Mouse (Mus musculus) embryonic facial prominence, embryonic 13.5 days (tissue): ENCODE measurements around the gene Cend1. TPM values are rescaled to one million over a fixed set of nuclear protein-coding genes. Genes with fewer than 3 reads are reported as not detected.

Source experiments
- ATAC-seq: fragments of 200-750 bp; cut with Nextera tagmentation; 2 replicates; pipeline ENCODE4 v1.8.0; 2017; ENCODE audit warnings: low read depth; ENCODE audit not compliant: insufficient number of reproducible peaks, insufficient read depth, low FRiP score, low TSS enrichment
- H3K27ac ChIP-seq: fragments of 300-500 bp; sonication (generic); 2 replicates; pipeline ENCODE4 v1.5.1; 2015; ENCODE audit warnings: moderate library complexity, mild to moderate bottlenecking, inconsistent platforms
- H3K27me3 ChIP-seq: fragments of 300-500 bp; sonication (generic); 2 replicates; pipeline ENCODE4 v1.6.1; 2015; ENCODE audit warnings: mild to moderate bottlenecking, inconsistent platforms
- H3K36me3 ChIP-seq: fragments of 300-500 bp; sonication (generic); 2 replicates; pipeline ENCODE4 v1.6.1; 2015; ENCODE audit warnings: mild to moderate bottlenecking, inconsistent platforms
- H3K4me1 ChIP-seq: fragments of 300-500 bp; sonication (generic); 2 replicates; pipeline ENCODE4 v1.6.1; 2015; ENCODE audit warnings: inconsistent platforms
- H3K4me2 ChIP-seq: fragments of 300-500 bp; sonication (generic); 2 replicates; pipeline ENCODE4 v1.6.1; 2015; ENCODE audit warnings: moderate library complexity, mild to moderate bottlenecking, inconsistent platforms
- H3K4me3 ChIP-seq: fragments of 300-500 bp; sonication (generic); 2 replicates; pipeline ENCODE4 v1.5.1; 2015; ENCODE audit warnings: mild to moderate bottlenecking, inconsistent platforms
- H3K9ac ChIP-seq: fragments of 300-500 bp; sonication (generic); 2 replicates; pipeline ENCODE4 v1.6.1; 2015; ENCODE audit warnings: mild to moderate bottlenecking, inconsistent platforms
- H3K9me3 ChIP-seq: fragments of 300-500 bp; sonication (generic); 2 replicates; pipeline ENCODE4 v1.6.1; 2016; ENCODE audit warnings: inconsistent platforms
- WGBS: fragments of 180-500 bp; shearing (Covaris S2); methylation state at CpG from one replicate; pipeline ENCODE4 v1.1.7; 2015; ENCODE audit warnings: mixed read lengths; 5-methylcytosine and 5-hydroxymethylcytosine counted together
- polyA plus RNA-seq: library from polyadenylated mRNA; unstranded; fragments of >200 nt; fragmentation: Nextera tagmentation; extraction: Ambion mirVana; gene quantifications from 2 replicates; pipeline ENCODE4 v1.2.1, GENCODE M21; 2015

The Cend1 gene
- polyA plus RNA-seq, 1 experiment from 2014 or later = 2.8 TPM

GRCm38 (mm10) chr7:141433517-141434400 is 4.5 kb upstream of the Cend1 start:
- H3K4me1 ChIP-seq = peaks cover 57% of the 10 kb centered on the region
- H3K27ac ChIP-seq = peak overlapping the region; percentile 55

DNA sequence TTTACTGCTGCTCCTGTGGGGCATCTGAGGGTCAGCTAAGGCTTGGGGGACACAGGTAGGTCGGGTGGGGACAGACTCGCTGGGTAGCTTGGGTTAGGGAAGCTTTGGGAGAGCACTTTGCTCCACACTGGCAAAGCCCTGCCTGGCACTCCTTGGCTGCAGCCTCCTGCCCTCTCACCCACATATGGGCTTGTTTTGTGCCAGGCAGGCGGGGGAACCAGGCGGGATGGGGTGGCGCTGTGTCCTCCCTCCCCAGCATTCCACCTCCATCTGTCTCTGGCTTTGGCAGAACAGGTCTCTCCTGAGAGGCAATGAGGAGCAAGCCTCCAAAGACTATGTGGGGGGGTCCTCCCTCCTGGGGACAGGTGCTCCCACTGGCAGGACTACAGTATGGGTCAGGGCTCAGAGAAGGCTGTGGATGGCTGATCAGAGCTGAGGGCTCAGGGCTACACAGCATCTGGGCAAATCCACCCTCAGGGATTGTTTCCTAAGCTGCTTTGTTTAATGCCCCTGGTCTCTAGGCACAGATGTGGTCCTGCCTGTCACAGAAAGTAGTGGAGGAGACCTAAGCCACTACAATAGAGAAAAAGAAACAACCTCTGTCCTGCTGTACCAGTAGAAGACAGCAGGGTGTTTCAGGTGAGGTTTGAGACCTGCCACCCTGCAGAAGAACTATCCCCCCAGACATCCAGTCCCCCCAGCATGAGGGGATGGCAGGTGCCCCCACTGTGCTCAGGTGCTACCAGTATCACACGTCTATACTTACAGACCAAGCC is 3.6 kb upstream of the Cend1 start:
- no peak overlapping the region for H3K4me3 ChIP-seq
- no peaks in the 10 kb centered on the region for H3K9me3 ChIP-seq
- no peak overlapping the region for H3K27ac ChIP-seq
- H3K36me3 ChIP-seq = peaks cover 39% of the 10 kb centered on the region
- ATAC-seq = no peak
- no peak overlapping the region for H3K4me2 ChIP-seq
- H3K4me1 ChIP-seq = peaks cover 58% of the 10 kb centered on the region
- whole genome bisulfite sequencing = 89% methylated on average over 6 of the region's 6 CpGs
- no peaks in the 10 kb centered on the region for H3K27me3 ChIP-seq
- peak overlapping the region; percentile 46; the same call in 1 of the 2 replicates for H3K9ac ChIP-seq

More at GRCm38 (mm10) chr7:141433517-141434400, 4.5 kb upstream of the Cend1 start:
- peak overlapping the region; percentile 77 for H3K9ac ChIP-seq
- no peak for ATAC-seq
- H3K36me3 ChIP-seq = peaks cover 47% of the 10 kb centered on the region
- no peaks in the 10 kb centered on the region for H3K9me3 ChIP-seq
- peak overlapping the region; percentile 89 for H3K4me2 ChIP-seq
- H3K4me3 ChIP-seq = peak overlapping the region; percentile 55
- no peaks in the 10 kb centered on the region for H3K27me3 ChIP-seq
- WGBS = 76% methylated on average over 15 of the region's 15 CpGs

GRCm38 (mm10) chr7:141432186-141432611 is 2.9 kb upstream of the Cend1 start:
- 87% methylated on average over 8 of the region's 8 CpGs for WGBS

GRCm38 (mm10) chr7:141431434-141432185 is 2.3 kb upstream of the Cend1 start:
- H3K9ac ChIP-seq = no peak overlapping the region
- ATAC-seq = no peak
- H3K4me2 ChIP-seq = no peak overlapping the region
- 95% methylated on average over 19 of the region's 19 CpGs for WGBS
- H3K27me3 ChIP-seq = no peaks in the 10 kb centered on the region
- peaks cover 47% of the 10 kb centered on the region for H3K4me1 ChIP-seq
- no peaks in the 10 kb centered on the region for H3K9me3 ChIP-seq
- no peak overlapping the region for H3K27ac ChIP-seq
- peaks cover 38% of the 10 kb centered on the region for H3K36me3 ChIP-seq
- no peak overlapping the region for H3K4me3 ChIP-seq

More at GRCm38 (mm10) chr7:141432186-141432611, 2.9 kb upstream of the Cend1 start:
- Histone ChIP-seq H3K4me2 (no peak overlapping the region), H3K36me3 (peaks cover 38% of the 10 kb centered on the region), H3K27ac (no peak overlapping the region), H3K27me3 (no peaks in the 10 kb centered on the region), H3K9ac (no peak overlapping the region), H3K4me3 (no peak overlapping the region), H3K9me3 (no peaks in the 10 kb centered on the region), H3K4me1 (peaks cover 53% of the 10 kb centered on the region)
- no peak for ATAC-seq

DNA sequence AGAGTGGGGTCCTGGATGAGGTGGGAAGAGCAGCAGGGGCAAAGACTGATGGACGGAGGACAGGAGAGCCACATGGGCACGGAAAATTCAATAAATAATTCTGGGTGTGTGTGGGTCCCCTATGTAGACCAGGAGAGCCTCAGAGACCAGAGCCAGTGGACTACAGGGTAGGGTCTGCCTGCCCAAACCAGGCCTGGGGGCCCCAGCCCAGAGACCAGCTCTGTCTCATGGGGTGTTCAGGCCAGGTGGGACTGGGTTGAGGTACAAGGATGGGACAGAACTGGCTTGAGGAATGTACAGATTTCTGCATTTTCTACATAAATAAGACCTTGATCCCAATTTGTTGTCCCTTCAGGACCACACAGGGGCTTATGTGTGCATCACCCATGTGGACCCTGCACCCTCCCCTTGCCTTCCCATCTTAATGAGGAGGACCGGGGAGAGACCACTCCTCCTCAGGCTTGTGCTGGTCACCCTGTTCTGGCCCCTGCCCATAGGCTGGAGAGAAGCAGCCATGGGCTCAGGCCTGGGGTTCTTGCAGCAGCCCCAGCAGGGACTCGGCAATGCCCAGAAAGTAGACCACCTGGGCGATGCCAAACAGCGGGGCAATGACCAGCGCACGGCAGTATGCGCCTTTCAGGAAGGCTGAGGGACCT is 1.4 kb upstream of the Cend1 start:
- H3K9me3 ChIP-seq = no peaks in the 10 kb centered on the region
- no peak overlapping the region for H3K4me2 ChIP-seq
- H3K9ac ChIP-seq = no peak overlapping the region
- 95% methylated on average over 9 of the region's 9 CpGs for WGBS
- ATAC-seq = no peak
- no peak overlapping the region for H3K27ac ChIP-seq
- H3K4me1 ChIP-seq = peaks cover 38% of the 10 kb centered on the region
- no peaks in the 10 kb centered on the region for H3K27me3 ChIP-seq
- H3K36me3 ChIP-seq = peaks cover 38% of the 10 kb centered on the region
- H3K4me3 ChIP-seq = no peak overlapping the region

DNA sequence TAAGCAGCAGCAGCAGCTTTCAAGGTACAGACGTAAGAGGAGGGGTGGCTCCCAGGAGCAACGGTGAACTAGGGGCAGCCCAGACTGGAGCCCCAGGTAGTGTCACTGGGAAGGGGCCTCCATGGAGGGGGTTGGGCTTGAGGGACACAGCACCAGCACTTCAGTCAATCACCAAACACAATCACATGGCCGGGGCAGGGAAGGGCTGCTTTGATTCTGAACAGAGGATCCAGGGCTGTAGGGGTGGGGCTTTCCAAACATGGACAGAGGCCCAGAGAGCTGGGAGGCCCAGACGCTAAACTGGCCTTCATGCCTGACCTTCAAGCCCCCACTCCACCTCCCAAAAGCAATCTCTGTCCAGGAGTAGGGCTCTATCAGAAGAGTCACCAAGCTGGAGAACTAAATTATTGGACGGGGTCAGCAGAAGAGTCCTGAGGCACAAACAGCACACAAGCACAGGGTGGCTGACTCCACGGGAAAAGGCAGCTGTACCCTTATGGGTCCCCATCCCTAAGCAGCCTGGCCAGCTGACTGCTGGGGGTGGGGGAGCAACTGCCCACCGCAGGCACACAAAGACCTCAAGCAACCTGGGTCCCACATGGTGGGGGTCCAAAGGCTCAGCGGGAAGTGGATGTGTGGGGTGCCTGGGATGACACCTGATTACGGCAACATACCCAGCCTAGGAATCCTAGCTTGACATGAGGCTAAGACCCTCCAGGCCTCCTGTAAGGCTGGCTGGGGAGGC is 721 bp upstream of the Cend1 start:
- H3K4me3 ChIP-seq = peak overlapping the region; percentile 29; the same call in 1 of the 2 replicates
- H3K4me2 ChIP-seq = peak overlapping the region; percentile 57
- no peaks in the 10 kb centered on the region for H3K9me3 ChIP-seq
- peak overlapping the region; percentile 49; the same call in 1 of the 2 replicates for H3K9ac ChIP-seq
- peaks cover 38% of the 10 kb centered on the region for H3K36me3 ChIP-seq
- 68% methylated on average over 9 of the region's 9 CpGs for WGBS
- H3K27ac ChIP-seq = no peak overlapping the region
- no peaks in the 10 kb centered on the region for H3K27me3 ChIP-seq
- ATAC-seq = no peak
- peaks cover 32% of the 10 kb centered on the region for H3K4me1 ChIP-seq

- no peak for ATAC-seq
- H3K36me3 ChIP-seq = peaks cover 36% of the 10 kb centered on the region
- H3K4me1 ChIP-seq = peaks cover 19% of the 10 kb centered on the region
- no peaks in the 10 kb centered on the region for H3K9me3 ChIP-seq
- 54% methylated on average over 5 of the region's 5 CpGs for WGBS
- H3K4me2 ChIP-seq = peak overlapping the region; percentile 57
- H3K4me3 ChIP-seq = peak overlapping the region; percentile 29
- H3K9ac ChIP-seq = peak overlapping the region; percentile 49; the same call in 1 of the 2 replicates
- H3K27ac ChIP-seq = no peak overlapping the region
- H3K27me3 ChIP-seq = no peaks in the 10 kb centered on the region
These were observed 590 bp downstream of the Cend1 start for GRCm38 (mm10) chr7:141428701-141429100.

- Histone ChIP-seq H3K36me3 (peaks cover 21% of the 10 kb centered on the region), H3K4me1 (peaks cover 15% of the 10 kb centered on the region; the same call in 1 of the 2 replicates), H3K4me3 (no peak overlapping the region), H3K4me2 (no peak overlapping the region), H3K9me3 (no peaks in the 10 kb centered on the region), H3K27ac (no peak overlapping the region), H3K27me3 (no peaks in the 10 kb centered on the region), H3K9ac (no peak overlapping the region)
- 77% methylated on average over 12 of the region's 12 CpGs for WGBS
- ATAC-seq = no peak
These were observed 2.2 kb downstream of the Cend1 start for GRCm38 (mm10) chr7:141426948-141427730.

- H3K9me3 ChIP-seq = no peaks in the 10 kb centered on the region
- no peak for ATAC-seq
- H3K27me3 ChIP-seq = no peaks in the 10 kb centered on the region
- no peaks in the 10 kb centered on the region for H3K36me3 ChIP-seq
- WGBS = 70% methylated on average over 4 of the region's 4 CpGs
- no peak overlapping the region for H3K4me2 ChIP-seq
- no peak overlapping the region for H3K4me3 ChIP-seq
- no peak overlapping the region for H3K27ac ChIP-seq
- H3K9ac ChIP-seq = no peak overlapping the region
- 0 out of 2 replicates have a peak, but pooled peaks cover 4% of the 10 kb centered on the region for H3K4me1 ChIP-seq
These were observed 5.5 kb downstream of the Cend1 start for GRCm38 (mm10) chr7:141423811-141424210.
